Mouse (Mus musculus) olfactory bulb, adult 2 months (tissue): Measurements from ENCODE around the gene U2af1. TPM values are rescaled to one million over a fixed set of nuclear protein-coding genes. Genes with fewer than 3 reads are reported as not detected.

Experiments used
- H3K27ac ChIP-seq: fragments of 200-500 bp; 2 replicates; pipeline ENCODE4 v1.5.1; 2012; ENCODE audit warnings: low read depth, low read length; ENCODE audit not compliant: insufficient read depth
- H3K4me1 ChIP-seq: fragments of 200-500 bp; 2 replicates; pipeline ENCODE4 v1.6.1; 2012; ENCODE audit warnings: low read length; ENCODE audit not compliant: control insufficient read depth, insufficient read depth
- H3K4me3 ChIP-seq: fragments of 200-500 bp; 2 replicates; pipeline ENCODE4 v1.5.1; 2012; ENCODE audit warnings: mild to moderate bottlenecking, low read depth, low read length, moderate library complexity; ENCODE audit not compliant: insufficient read depth
- CTCF ChIP-seq: fragments of 200-500 bp; IDR thresholded peaks from 2 replicates; pipeline ENCODE4 v1.5.1; 2012; ENCODE audit warnings: low read depth, mild to moderate bottlenecking, low read length, moderate library complexity; ENCODE audit not compliant: insufficient read depth
- POLR2A ChIP-seq: fragments of 200-500 bp; IDR thresholded peaks from 2 replicates; pipeline ENCODE4 v1.6.1; 2012; ENCODE audit warnings: mild to moderate bottlenecking, low read depth, low read length, moderate library complexity; ENCODE audit not compliant: insufficient read depth
- WGBS: fragments of 180-500 bp; shearing (Covaris S2); methylation state at CpG from one replicate; pipeline ENCODE4 v1.1.7; 2018; 5-methylcytosine and 5-hydroxymethylcytosine counted together
- polyA plus RNA-seq: library from polyadenylated mRNA; stranded (reverse); fragments of >200 nt; gene quantifications from 2 replicates; pipeline ENCODE4 v1.2.4, GENCODE M21; 2012; ENCODE audit warnings: low replicate concordance; ENCODE audit not compliant: missing spikeins, insufficient read depth, insufficient read length

Gene U2af1
- polyA plus RNA-seq, 1 experiment: 633 TPM

- 65% methylated on average over 1 of the region's 1 CpGs for WGBS
- no peak overlapping the region for H3K4me3 ChIP-seq
- peaks cover 40% of the 10 kb centered on the region for H3K4me1 ChIP-seq
- H3K27ac ChIP-seq: no peak overlapping the region
- no peak for TF ChIP-seq CTCF
- no peak for TF ChIP-seq POLR2A
These were observed 30.9 kb upstream of the U2af1 start for GRCm38 (mm10) chr17:31689606-31690005.

- 85% methylated on average over 9 of the region's 9 CpGs for WGBS
- H3K27ac ChIP-seq: no peak overlapping the region
- TF ChIP-seq POLR2A (no peak), CTCF (no peak)
- no peak overlapping the region for H3K4me3 ChIP-seq
- H3K4me1 ChIP-seq: peaks cover 27% of the 10 kb centered on the region
These were observed 29.4 kb upstream of the U2af1 start for GRCm38 (mm10) chr17:31688112-31688511.

DNA sequence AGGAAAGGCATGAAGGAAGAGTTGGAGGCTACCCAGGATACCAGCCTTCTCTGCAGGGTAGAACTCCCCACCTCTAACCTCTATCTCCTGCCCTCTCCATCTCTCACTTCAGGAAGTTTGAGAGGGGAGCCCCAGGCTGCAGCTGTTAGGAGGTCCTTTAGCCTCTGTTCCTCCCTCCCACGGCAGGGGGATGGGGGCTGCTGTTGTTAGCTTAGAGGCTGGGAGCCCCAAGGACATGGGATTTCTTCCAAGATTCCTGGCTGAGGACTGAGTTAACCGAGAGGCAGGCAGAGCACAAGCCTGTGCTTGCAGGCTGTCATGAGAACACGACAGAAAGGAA, 27.5 kb upstream of the U2af1 start:
- Histone ChIP-seq H3K4me3 (no peak overlapping the region), H3K27ac (peak overlapping the region; percentile 74; the same call in 1 of the 2 replicates), H3K4me1 (peaks cover 19% of the 10 kb centered on the region)
- TF ChIP-seq POLR2A (no peak), CTCF (no peak)
- 16% methylated on average over 3 of the region's 3 CpGs for WGBS

- WGBS: 4% methylated on average over 17 of the region's 17 CpGs
- Histone ChIP-seq H3K27ac (peak overlapping the region; percentile 74), H3K4me1 (peaks cover 13% of the 10 kb centered on the region), H3K4me3 (no peak overlapping the region)
- TF ChIP-seq POLR2A (no peak), CTCF (peak; percentile 77)
These were observed 27.0 kb upstream of the U2af1 start for GRCm38 (mm10) chr17:31685514-31686224.

GRCm38 (mm10) chr17:31680450-31680849, 21.8 kb upstream of the U2af1 start:
- H3K4me1 ChIP-seq: peaks cover 5% of the 10 kb centered on the region; the same call in 1 of the 2 replicates
- no peak overlapping the region for H3K27ac ChIP-seq
- no peak for TF ChIP-seq CTCF
- TF ChIP-seq POLR2A: no peak
- 85% methylated on average over 2 of the region's 2 CpGs for WGBS
- H3K4me3 ChIP-seq: no peak overlapping the region

DNA sequence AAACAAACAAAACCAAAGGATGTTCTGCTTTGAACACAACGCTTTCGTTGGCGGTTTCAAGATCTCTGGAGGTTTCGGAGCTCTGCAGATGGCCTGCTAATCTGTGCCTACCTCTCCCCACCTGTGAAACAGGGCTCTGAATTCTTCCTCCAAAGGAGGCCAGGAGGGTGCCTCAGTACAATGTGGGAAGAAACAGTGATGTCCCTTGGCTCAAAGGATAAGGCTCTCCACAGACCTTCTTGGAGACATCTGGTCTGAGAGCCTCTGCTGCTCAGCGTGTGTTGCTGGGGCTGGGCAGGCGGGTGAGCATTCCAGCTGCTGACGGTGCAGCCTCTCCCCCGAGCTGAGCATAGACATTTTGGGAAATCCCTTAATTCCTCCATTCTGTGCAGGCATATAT, 18.8 kb upstream of the U2af1 start, which contains the start of gene Cryaa:
Gene Cryaa, plus strand, starts transcription at position 301 of the 400 bp plus-strand sequence.
- Histone ChIP-seq H3K27ac (no peak within 1 kb of the TSS), H3K4me3 (no peak within 1 kb of the TSS), H3K4me1 (peaks cover 5% of the 10 kb centered on the region; the same call in 1 of the 2 replicates)
- WGBS: 66% methylated on average over 8 of the region's 8 CpGs
- no peak for TF ChIP-seq POLR2A
- no peak for TF ChIP-seq CTCF

DNA sequence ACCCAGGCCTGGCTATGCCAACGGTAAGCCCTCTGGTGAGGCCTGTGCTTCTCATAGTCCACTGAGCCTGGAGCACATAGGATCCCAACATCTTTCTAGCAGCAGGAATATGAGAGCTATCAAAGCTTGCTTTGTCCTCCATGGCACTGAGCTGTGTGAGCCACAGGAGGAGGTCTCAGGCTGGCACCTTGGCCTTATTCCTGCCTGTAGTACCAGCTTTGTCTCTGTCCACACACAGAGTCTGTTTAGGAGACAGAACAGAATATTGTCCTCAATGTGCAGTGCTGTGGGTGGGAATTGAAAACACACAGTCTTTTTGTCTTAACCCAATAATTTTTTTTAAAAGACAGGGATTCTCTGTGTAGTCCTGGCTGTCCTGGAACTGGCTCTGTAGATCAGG, 15.7 kb upstream of the U2af1 start:
- H3K27ac ChIP-seq: no peak overlapping the region; the same call in 1 of the 2 replicates
- no peak overlapping the region for H3K4me3 ChIP-seq
- H3K4me1 ChIP-seq: peaks cover 5% of the 10 kb centered on the region; the same call in 1 of the 2 replicates
- TF ChIP-seq CTCF (no peak), POLR2A (no peak)
- WGBS: 55% methylated on average over 1 of the region's 1 CpGs

- TF ChIP-seq CTCF: no peak
- H3K27ac ChIP-seq: no peak overlapping the region
- no peak overlapping the region for H3K4me3 ChIP-seq
- WGBS: 93% methylated on average over 12 of the region's 12 CpGs
- H3K4me1 ChIP-seq: 0 out of 2 replicates have a peak, but pooled peaks cover 5% of the 10 kb centered on the region
These were observed 13.6 kb upstream of the U2af1 start for GRCm38 (mm10) chr17:31672279-31672678.

DNA sequence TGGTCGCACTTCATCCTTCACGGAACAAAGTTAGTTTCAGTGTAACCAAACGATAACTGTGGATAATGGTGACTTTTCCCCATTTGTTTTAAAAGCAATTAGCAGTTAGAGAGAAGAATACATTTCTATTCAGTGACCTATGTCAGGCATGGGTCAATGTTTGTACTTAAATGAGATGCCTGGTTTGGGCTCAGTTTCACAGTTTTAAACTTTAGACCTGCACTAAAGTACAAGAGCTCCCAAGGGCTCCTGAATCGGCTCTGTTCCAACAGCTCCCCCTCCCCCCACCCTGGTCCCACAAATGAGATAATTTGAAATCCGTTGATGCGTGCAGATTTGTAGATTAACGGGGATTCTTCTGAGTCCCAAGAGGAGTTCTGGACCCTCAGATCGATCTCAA, 13.0 kb upstream of the U2af1 start:
- 0 out of 2 replicates have a peak, but pooled peaks cover under 1% of the 10 kb centered on the region for H3K4me1 ChIP-seq
- no peak overlapping the region for H3K4me3 ChIP-seq
- TF ChIP-seq CTCF: no peak
- TF ChIP-seq POLR2A: no peak
- WGBS: 73% methylated on average over 8 of the region's 8 CpGs
- H3K27ac ChIP-seq: no peak overlapping the region

DNA sequence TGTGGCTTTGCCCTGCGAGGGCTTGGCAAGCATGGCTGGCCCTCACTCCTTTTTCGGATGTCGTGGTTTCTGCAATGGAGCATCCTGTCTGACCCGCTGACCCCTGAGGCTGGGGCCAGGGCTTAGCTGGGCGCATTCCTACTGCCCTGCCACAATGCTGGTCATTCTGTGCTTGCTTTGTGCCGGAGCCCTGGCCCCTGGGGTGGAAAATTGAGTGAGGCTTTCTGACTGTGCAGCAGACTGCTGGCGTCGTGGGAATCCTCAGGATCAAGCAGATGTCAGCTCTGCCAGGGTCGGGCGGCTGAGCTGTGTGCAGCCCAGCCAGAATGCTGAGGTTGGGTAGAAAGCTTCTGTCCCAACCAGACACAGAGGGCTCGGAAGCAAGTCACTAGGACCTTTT, 11.5 kb upstream of the U2af1 start:
- TF ChIP-seq POLR2A (no peak), CTCF (no peak)
- no peak overlapping the region for H3K4me3 ChIP-seq
- 28% methylated on average over 11 of the region's 11 CpGs for WGBS

More for the DNA sequence above, 11.5 kb upstream of the U2af1 start:
- Histone ChIP-seq H3K4me1 (no peaks in the 10 kb centered on the region), H3K27ac (no peak overlapping the region)
